Mouse (Mus musculus): ENCODE measurements around the gene 1190005I06Rik. TPM values are rescaled to one million over a fixed set of nuclear protein-coding genes. Genes with fewer than 3 reads are reported as not detected.

Gene 1190005I06Rik
- polyA plus RNA-seq, 1 experiment from 2014 or later = 1.2 TPM

DNA sequence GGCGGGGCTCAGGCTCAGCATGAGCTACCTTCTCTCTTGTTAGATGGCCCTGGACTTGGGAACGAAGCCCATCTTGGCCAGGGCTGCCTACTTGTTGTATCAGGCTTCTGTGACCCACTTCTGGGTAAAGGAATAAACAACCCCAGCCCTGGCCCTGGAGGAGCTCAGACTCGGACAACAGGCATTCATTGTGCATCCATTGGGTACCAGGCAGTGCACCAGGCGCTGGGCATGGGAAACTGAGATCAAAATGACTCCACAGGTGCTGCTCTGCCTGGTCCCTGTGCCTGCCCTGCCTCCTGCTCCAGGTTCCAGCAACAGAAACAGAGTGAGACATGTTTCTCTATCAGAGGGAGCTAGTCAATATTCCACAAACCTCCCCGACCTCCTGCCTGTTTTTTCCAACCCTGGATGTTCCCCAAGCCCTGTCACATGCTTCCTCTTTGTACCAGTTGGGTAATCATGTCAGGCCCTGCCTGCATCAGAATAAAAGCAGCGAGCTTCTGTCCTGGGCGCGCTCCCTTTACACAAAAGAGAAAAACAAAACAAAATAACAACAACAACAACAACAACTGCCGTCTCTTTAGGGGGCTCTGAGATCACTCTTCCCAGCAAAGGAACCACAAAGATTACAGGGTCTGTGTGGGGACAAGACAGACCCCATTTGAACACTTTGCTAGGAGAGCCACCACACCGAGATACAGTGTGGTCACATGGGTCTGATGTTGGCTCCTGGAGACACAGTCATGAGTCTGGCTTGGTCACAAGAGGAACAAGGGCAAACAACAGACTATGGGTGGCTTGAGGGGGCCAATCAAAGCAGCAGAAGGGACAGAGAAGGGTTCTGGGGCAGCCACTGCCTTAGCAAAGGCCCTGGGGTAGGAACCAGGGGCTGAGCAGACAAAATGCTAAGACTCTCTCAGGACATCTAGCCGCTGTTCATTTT is 27.9 kb downstream of the 1190005I06Rik start:
- Histone ChIP-seq H3K4me1 (replicated peaks) (peaks cover 42% of the 10 kb centered on the region), H3K4me2 (no peak overlapping the region), H3K27ac (replicated peaks) (peak overlapping the region; percentile 64), H3K4me3 (replicated peaks) (no peak overlapping the region), H3K27me3 (no peaks in the 10 kb centered on the region), H3K36me3 (replicated peaks) (no peaks in the 10 kb centered on the region), H3K9me3 (replicated peaks) (no peaks in the 10 kb centered on the region), H3K9ac (no peak overlapping the region)
- ATAC-seq (ENCODE audit: insufficient read depth) = peak; percentile 19; the same call in 1 of the 2 replicates
- WGBS (ENCODE audit: insufficient replicate concordance) = 54% methylated on average over 11 of the region's 11 CpGs

DNA sequence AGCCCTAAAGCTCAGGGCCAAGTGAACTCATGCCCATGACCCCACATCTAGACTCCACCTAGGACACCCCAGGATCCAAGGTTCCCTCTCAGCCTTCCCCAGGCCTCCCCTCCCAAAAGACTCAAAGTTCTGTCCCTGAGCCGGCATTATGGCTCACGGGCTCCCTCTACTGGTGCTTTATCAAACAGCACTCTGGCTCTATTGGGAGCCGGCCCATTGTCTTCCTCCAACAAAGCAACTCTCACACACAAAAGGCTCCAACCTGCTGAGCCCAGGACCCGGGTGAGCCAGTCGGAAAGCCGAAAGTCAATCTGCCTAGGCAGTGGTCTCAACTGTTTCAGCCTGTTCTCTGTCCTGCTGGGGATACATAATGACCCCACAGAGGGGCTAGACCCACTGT is 29.3 kb downstream of the 1190005I06Rik start:
- no peak overlapping the region for H3K4me3 ChIP-seq (replicated peaks)
- no peaks in the 10 kb centered on the region for H3K9me3 ChIP-seq (replicated peaks)
- H3K27ac ChIP-seq (replicated peaks) = no peak overlapping the region
- H3K4me2 ChIP-seq = no peak overlapping the region
- no peak overlapping the region for H3K9ac ChIP-seq
- no peaks in the 10 kb centered on the region for H3K36me3 ChIP-seq (replicated peaks)
- H3K27me3 ChIP-seq = peaks cover 10% of the 10 kb centered on the region; the same call in 1 of the 2 replicates
- ATAC-seq (ENCODE audit: insufficient read depth) = no peak
- H3K4me1 ChIP-seq (replicated peaks) = peaks cover 31% of the 10 kb centered on the region
- WGBS (ENCODE audit: insufficient replicate concordance) = 0% methylated on average over 6 of the region's 6 CpGs

DNA sequence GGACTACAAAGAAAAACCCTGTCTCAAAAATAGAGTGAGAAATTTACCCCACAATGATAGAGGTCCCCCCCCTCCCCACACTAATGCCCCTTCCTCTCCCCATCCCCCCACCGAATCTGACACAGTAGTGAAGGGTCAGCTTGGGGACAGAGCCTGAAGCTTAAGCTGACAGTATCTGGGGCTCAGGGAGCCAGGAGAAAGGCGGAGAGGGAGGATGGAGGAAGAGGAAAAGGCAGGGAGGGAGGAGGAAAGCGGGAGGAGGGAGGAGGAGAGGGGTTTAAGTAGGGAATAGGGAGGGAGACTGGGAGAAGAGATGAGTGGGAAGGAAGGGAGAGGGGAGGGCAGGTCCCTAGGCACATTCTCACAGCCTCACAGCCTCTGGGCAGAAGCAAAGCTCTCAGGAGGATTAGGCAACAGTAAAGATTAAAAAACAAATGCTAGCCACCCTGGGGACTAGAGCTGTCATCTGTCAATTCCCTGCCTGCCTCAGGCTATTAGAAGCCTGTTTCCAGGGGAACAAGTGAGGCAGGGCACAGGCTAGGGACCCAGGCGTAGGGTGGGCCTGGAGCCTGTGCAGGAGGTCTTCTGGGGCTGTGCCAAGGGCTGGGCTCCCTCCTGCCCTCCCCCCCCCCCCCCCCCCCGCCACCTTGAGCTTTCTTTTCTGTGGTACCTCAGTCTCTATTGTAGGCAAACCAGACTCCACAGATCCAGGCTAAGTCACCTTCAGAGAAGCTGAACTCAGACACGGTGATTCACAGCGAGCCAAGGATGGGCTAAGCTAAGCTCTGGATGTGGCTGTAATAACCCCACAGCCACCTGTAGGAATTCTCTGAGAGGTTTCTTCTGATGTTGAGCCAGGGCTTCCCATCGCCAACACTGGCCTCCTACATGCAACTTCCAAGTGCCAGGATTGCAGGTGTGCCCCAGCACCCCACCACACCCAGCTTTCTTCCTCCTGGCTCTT is 30.5 kb downstream of the 1190005I06Rik start:
- H3K36me3 ChIP-seq (replicated peaks) = no peaks in the 10 kb centered on the region
- ATAC-seq (ENCODE audit: insufficient read depth) = no peak
- H3K4me2 ChIP-seq = no peak overlapping the region
- WGBS (ENCODE audit: insufficient replicate concordance) = 49% methylated on average over 7 of the region's 8 CpGs
- H3K4me3 ChIP-seq (replicated peaks) = no peak overlapping the region
- H3K4me1 ChIP-seq (replicated peaks) = peaks cover 27% of the 10 kb centered on the region
- H3K27me3 ChIP-seq = peaks cover 15% of the 10 kb centered on the region; the same call in 1 of the 2 replicates
- H3K9ac ChIP-seq = no peak overlapping the region
- H3K27ac ChIP-seq (replicated peaks) = no peak overlapping the region
- no peaks in the 10 kb centered on the region for H3K9me3 ChIP-seq (replicated peaks)

DNA sequence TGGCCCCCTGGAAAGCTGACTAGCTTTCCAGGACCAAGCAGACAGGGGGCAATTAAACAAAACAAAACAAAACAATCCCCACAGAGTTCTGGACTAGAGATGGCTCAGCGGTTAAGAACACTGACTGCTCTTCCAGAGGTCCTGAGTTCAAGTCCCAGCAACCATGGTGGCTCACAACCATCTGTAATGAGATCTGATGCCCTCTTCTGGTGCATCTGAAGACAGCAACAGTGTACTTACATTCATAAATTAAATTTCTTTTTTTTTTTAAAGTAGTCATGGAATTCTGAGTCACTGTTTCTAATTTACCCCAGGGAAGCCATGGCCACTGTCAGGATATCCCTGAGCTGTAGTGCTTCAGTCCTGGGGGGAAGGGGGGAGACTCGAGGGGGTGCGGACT is 32.9 kb downstream of the 1190005I06Rik start:
- Histone ChIP-seq H3K27me3 (peaks cover 20% of the 10 kb centered on the region; the same call in 1 of the 2 replicates), H3K36me3 (replicated peaks) (no peaks in the 10 kb centered on the region), H3K4me3 (replicated peaks) (no peak overlapping the region), H3K9me3 (replicated peaks) (no peaks in the 10 kb centered on the region), H3K4me1 (replicated peaks) (peaks cover 11% of the 10 kb centered on the region), H3K9ac (no peak overlapping the region), H3K27ac (replicated peaks) (no peak overlapping the region), H3K4me2 (no peak overlapping the region)
- WGBS (ENCODE audit: insufficient replicate concordance) = 58% methylated on average over 3 of the region's 3 CpGs
- no peak for ATAC-seq (ENCODE audit: insufficient read depth)

DNA sequence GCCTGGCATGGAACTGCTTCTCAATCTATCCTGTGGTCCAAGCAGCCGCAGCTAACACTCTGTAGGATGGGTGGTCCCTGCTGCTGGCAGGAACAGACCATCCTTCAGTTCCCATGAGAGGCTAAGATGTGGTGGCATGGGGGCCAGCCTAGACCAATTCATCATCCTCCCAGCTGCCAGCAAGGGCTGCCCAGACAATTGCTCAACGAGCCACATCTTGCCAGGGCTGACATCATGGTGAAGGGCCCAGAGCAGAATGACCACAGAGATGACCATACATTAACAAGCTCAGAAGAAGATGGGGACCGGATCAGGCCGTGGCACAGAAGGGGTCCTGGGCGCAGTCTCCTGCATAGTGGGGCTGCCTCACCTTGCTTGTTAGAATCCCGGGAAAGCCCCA is 36.6 kb downstream of the 1190005I06Rik start:
- 73% methylated on average over 6 of the region's 6 CpGs for WGBS (ENCODE audit: insufficient replicate concordance)
- peaks cover 10% of the 10 kb centered on the region for H3K4me1 ChIP-seq (replicated peaks)

DNA sequence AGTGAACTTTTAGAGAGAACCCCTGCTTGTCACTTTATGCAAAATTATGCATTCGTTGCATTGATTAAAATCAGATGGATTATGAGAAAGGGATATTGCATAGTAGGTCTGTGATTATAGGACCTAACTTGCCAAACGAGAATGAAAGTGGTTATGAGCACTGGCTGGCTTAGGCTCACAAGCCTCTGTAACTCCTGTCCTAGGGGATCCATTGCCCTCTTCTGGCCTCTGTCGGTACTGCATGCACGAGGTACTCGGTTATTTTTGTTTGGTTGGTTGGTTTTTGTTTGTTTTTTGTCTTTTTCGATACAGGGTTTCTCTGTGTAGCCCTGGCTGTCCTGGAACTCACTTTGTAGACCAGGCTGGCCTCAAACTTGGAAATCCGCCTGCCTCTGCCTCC is 39.5 kb downstream of the 1190005I06Rik start:
- 5% methylated on average over 7 of the region's 7 CpGs for WGBS (ENCODE audit: insufficient replicate concordance)
- Histone ChIP-seq H3K27me3 (peaks cover 9% of the 10 kb centered on the region; the same call in 1 of the 2 replicates), H3K4me3 (replicated peaks) (peak overlapping the region; percentile 14; the same call in 1 of the 2 replicates), H3K4me1 (replicated peaks) (peaks cover 10% of the 10 kb centered on the region), H3K4me2 (peak overlapping the region; percentile 46), H3K9me3 (replicated peaks) (no peaks in the 10 kb centered on the region), H3K27ac (replicated peaks) (no peak overlapping the region), H3K36me3 (replicated peaks) (no peaks in the 10 kb centered on the region), H3K9ac (no peak overlapping the region)
- ATAC-seq (ENCODE audit: insufficient read depth) = no peak

More for the DNA sequence above, 36.6 kb downstream of the 1190005I06Rik start:
- H3K36me3 ChIP-seq (replicated peaks) = no peaks in the 10 kb centered on the region
- no peak overlapping the region for H3K27ac ChIP-seq (replicated peaks)
- H3K27me3 ChIP-seq = peaks cover 22% of the 10 kb centered on the region; the same call in 1 of the 2 replicates
- H3K4me2 ChIP-seq = no peak overlapping the region
- ATAC-seq (ENCODE audit: insufficient read depth) = no peak
- H3K9ac ChIP-seq = no peak overlapping the region
- no peak overlapping the region for H3K4me3 ChIP-seq (replicated peaks)
- no peaks in the 10 kb centered on the region for H3K9me3 ChIP-seq (replicated peaks)

DNA sequence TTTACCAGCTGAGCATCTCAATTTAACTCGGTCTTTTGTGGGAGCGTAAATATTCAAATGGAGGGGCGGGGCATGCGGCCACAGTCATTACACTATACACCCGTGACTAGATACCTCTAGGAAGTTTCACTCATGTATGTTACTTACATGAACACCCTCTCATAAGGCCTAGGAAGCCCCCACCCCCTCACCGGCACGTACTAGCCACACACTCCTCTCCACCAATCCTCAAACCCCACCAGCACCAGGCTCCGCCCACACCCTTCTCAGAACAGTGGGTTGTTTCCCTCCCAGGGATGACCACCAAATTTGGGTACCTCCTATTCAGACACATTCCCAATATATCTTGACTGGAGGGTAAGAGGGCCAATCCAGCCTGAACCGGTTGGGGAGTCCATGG is 40.0 kb downstream of the 1190005I06Rik start:
- peak overlapping the region; percentile 46 for H3K4me2 ChIP-seq
- H3K36me3 ChIP-seq (replicated peaks) = no peaks in the 10 kb centered on the region
- H3K27me3 ChIP-seq = peaks cover 6% of the 10 kb centered on the region; the same call in 1 of the 2 replicates
- 67% methylated on average over 9 of the region's 9 CpGs for whole genome bisulfite sequencing (ENCODE audit: insufficient replicate concordance)
- H3K4me3 ChIP-seq (replicated peaks) = 0 out of 2 replicates have a peak overlapping the region, but pooled peaks have one; percentile 14
- no peak overlapping the region for H3K9ac ChIP-seq
- H3K9me3 ChIP-seq (replicated peaks) = no peaks in the 10 kb centered on the region
- peaks cover 10% of the 10 kb centered on the region for H3K4me1 ChIP-seq (replicated peaks)
- no peak overlapping the region for H3K27ac ChIP-seq (replicated peaks)
- no peak for ATAC-seq (ENCODE audit: insufficient read depth)

DNA sequence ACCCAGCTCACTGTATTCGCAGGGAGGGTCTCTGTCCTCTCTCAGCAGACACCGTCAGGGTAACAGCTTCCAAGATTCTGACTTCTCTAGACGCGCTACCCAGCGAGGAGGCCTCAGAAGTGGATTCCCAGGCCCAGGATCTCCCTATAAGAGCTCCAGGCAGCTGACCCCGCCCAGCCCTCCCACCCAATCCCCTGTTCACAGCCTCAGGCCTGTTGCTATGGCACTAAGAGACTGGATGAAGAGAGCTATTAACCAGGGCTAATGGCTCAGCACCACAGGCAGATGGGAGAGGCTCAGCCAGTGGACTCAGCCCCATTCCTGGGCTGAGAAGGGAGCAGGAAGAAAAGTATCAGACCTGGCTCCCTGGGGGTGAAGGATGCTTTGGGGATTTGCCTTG is 44.8 kb downstream of the 1190005I06Rik start:
- Histone ChIP-seq H3K36me3 (replicated peaks) (no peaks in the 10 kb centered on the region), H3K9me3 (replicated peaks) (no peaks in the 10 kb centered on the region), H3K27ac (replicated peaks) (no peak overlapping the region), H3K4me3 (replicated peaks) (no peak overlapping the region), H3K4me1 (replicated peaks) (peaks cover 6% of the 10 kb centered on the region), H3K9ac (no peak overlapping the region), H3K4me2 (no peak overlapping the region), H3K27me3 (peaks cover 6% of the 10 kb centered on the region; the same call in 1 of the 2 replicates)
- no peak for ATAC-seq (ENCODE audit: insufficient read depth)
- 63% methylated on average over 6 of the region's 6 CpGs for WGBS (ENCODE audit: insufficient replicate concordance)

DNA sequence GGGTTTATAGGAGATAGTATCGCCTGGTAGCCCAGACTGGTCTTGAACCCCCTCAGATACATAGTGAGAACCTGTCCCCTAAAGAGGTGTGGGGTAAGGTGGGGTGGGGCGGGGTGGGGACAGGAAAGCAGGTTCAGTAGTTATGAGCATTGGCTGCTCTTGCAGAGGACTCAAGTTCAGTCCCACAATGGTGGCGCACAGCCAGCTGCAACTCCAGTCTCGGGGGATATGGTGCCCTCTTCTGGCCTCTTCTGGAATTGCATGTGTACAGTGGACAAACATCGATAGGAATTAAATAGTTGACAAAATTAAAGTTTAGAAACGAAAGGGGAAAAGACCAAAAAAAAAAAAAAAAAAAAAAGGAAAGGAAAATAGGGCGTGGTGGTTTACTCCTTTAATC is 47.9 kb downstream of the 1190005I06Rik start:
- no peak overlapping the region for H3K9ac ChIP-seq
- no peak for ATAC-seq (ENCODE audit: insufficient read depth)
- H3K27me3 ChIP-seq = peaks cover 6% of the 10 kb centered on the region; the same call in 1 of the 2 replicates
- no peak overlapping the region for H3K27ac ChIP-seq (replicated peaks)
- H3K4me1 ChIP-seq (replicated peaks) = peaks cover 3% of the 10 kb centered on the region; the same call in 1 of the 2 replicates
- no peaks in the 10 kb centered on the region for H3K36me3 ChIP-seq (replicated peaks)
- no peaks in the 10 kb centered on the region for H3K9me3 ChIP-seq (replicated peaks)
- H3K4me2 ChIP-seq = no peak overlapping the region
- 27% methylated on average over 7 of the region's 7 CpGs for WGBS (ENCODE audit: insufficient replicate concordance)
- H3K4me3 ChIP-seq (replicated peaks) = no peak overlapping the region

DNA sequence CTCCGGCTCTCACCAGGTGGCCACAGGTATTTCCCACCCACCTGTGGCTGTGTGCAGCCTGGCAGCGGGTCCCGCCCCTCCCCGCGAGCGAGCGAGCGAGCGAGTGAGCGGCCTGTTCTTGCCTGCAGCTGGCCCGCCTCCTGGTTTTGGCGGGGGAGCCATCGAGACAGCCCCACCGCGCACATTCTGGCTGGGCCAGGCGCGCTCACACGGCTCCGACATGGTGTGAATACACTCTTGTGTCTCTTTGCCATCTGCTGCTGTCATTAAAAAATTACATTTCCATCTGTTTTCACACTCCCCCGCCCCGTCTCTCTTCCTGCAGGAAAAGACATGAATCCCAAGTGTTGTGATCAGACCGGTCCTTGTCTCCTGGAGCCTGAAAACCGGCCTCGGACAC is 48.9 kb downstream of the 1190005I06Rik start:
- no peak overlapping the region for H3K4me3 ChIP-seq (replicated peaks)
- 57% methylated on average over 24 of the region's 24 CpGs for WGBS (ENCODE audit: insufficient replicate concordance)
- H3K36me3 ChIP-seq (replicated peaks) = no peaks in the 10 kb centered on the region
- H3K9me3 ChIP-seq (replicated peaks) = no peaks in the 10 kb centered on the region
- H3K27me3 ChIP-seq = peaks cover 6% of the 10 kb centered on the region; the same call in 1 of the 2 replicates
- H3K4me2 ChIP-seq = no peak overlapping the region
- no peak overlapping the region for H3K9ac ChIP-seq
- no peak overlapping the region for H3K27ac ChIP-seq (replicated peaks)
- ATAC-seq (ENCODE audit: insufficient read depth) = no peak
- peaks cover 3% of the 10 kb centered on the region; the same call in 1 of the 2 replicates for H3K4me1 ChIP-seq (replicated peaks)

Measured in liver, embryonic 15.5 days (tissue).